Mouse (Mus musculus): ENCODE measurements around the gene Trim33. TPM values are rescaled to one million over a fixed set of nuclear protein-coding genes. Genes with fewer than 3 reads are reported as not detected.
A peak's percentile ranks its signal among the peaks of the same experiment; 100 is the strongest.

Trim33 gene
- total RNA-seq, 2 experiments from 2014 or later: 58.9 to 60.2 TPM

GRCm38 (mm10) chr3:103346658-103347057 lies 67.6 kb downstream of the Trim33 start:
- no peak for DNase-seq (ENCODE audit: extremely low spot score in 1 of 2, low spot score in 2 of 2)
- intact Hi-C loops (cut with DNase I): no loop called here

GRCm38 (mm10) chr3:103353518-103353917 lies 74.4 kb downstream of the Trim33 start:
- intact Hi-C loops (cut with DNase I): loop anchor here (5.0 kb wide), 1 partner anchor 301 kb away; no protein-coding TSS in a partner anchor
- DNase-seq (ENCODE audit: extremely low spot score in 1 of 2, low spot score in 2 of 2): no peak

- intact Hi-C loops (cut with DNase I): loop anchor here (5.0 kb wide), 1 partner anchor 302 kb away; no protein-coding TSS in a partner anchor
Observed at GRCm38 (mm10) chr3:103354041-103354440, 74.9 kb downstream of the Trim33 start.

GRCm38 (mm10) chr3:103361150-103361549 lies 82.1 kb downstream of the Trim33 start:
- intact Hi-C loops (cut with DNase I): no loop called here
- DNase-seq (ENCODE audit: extremely low spot score in 1 of 2, low spot score in 2 of 2): no peak

More at GRCm38 (mm10) chr3:103354041-103354440, 74.9 kb downstream of the Trim33 start:
- no peak for DNase-seq (ENCODE audit: extremely low spot score in 1 of 2, low spot score in 2 of 2)

- DNase-seq (ENCODE audit: extremely low spot score in 1 of 2, low spot score in 2 of 2): no peak
- intact Hi-C loops (cut with DNase I): no loop called here
Observed at GRCm38 (mm10) chr3:103364182-103364945, 85.3 kb downstream of the Trim33 start.

GRCm38 (mm10) chr3:103367176-103367970 lies 88.3 kb downstream of the Trim33 start:
- intact Hi-C loops (cut with DNase I): no loop called here
- DNase-seq (ENCODE audit: extremely low spot score in 1 of 2, low spot score in 2 of 2): no peak

GRCm38 (mm10) chr3:103368731-103369130 lies 89.6 kb downstream of the Trim33 start:
- no peak for DNase-seq (ENCODE audit: extremely low spot score in 1 of 2, low spot score in 2 of 2)
- intact Hi-C loops (cut with DNase I): no loop called here

- intact Hi-C loops (cut with DNase I): no loop called here
- DNase-seq (ENCODE audit: extremely low spot score in 1 of 2, low spot score in 2 of 2): no peak
Observed at GRCm38 (mm10) chr3:103374028-103374427, 94.9 kb downstream of the Trim33 start.

- intact Hi-C loops (cut with DNase I): no loop called here
- DNase-seq (ENCODE audit: extremely low spot score in 1 of 2, low spot score in 2 of 2): no peak
Observed at GRCm38 (mm10) chr3:103375181-103375855, 96.2 kb downstream of the Trim33 start.

- intact Hi-C loops (cut with DNase I): no loop called here
- no peak for DNase-seq (ENCODE audit: extremely low spot score in 1 of 2, low spot score in 2 of 2)
Observed at GRCm38 (mm10) chr3:103378018-103378417, 98.9 kb downstream of the Trim33 start.

- intact Hi-C loops (cut with DNase I): no loop called here
- no peak for DNase-seq (ENCODE audit: extremely low spot score in 1 of 2, low spot score in 2 of 2)
Observed at GRCm38 (mm10) chr3:103379371-103379770, 100.3 kb downstream of the Trim33 start.

GRCm38 (mm10) chr3:103380814-103381213 lies 101.7 kb downstream of the Trim33 start:
- DNase-seq (ENCODE audit: extremely low spot score in 1 of 2, low spot score in 2 of 2): no peak
- intact Hi-C loops (cut with DNase I): loop anchor here (5.0 kb wide), 1 partner anchor 189 kb away; no protein-coding TSS in a partner anchor

- intact Hi-C loops (cut with DNase I): loop anchor here (5.0 kb wide), 1 partner anchor 189 kb away; no protein-coding TSS in a partner anchor
- DNase-seq (ENCODE audit: extremely low spot score in 1 of 2, low spot score in 2 of 2): no peak
Observed at GRCm38 (mm10) chr3:103381441-103381840, 102.3 kb downstream of the Trim33 start.

- peak; percentile 85 to 94 for DNase-seq (ENCODE audit: extremely low spot score in 1 of 2, low spot score in 2 of 2)
- intact Hi-C loops (cut with DNase I): loop anchor here (5.0 kb wide), 1 partner anchor 191 kb away; no protein-coding TSS in a partner anchor
Observed at GRCm38 (mm10) chr3:103382872-103383567, 103.9 kb downstream of the Trim33 start.

- intact Hi-C loops (cut with DNase I): loop anchor here (5.0 kb wide), 1 partner anchor 192 kb away; no protein-coding TSS in a partner anchor
Observed at GRCm38 (mm10) chr3:103384486-103384885, 105.4 kb downstream of the Trim33 start.

GRCm38 (mm10) chr3:103384949-103385348 lies 105.9 kb downstream of the Trim33 start:
- intact Hi-C loops (cut with DNase I): loop anchor here (5.0 kb wide), 1 partner anchor 193 kb away; no protein-coding TSS in a partner anchor
- no peak for DNase-seq (ENCODE audit: extremely low spot score in 1 of 2, low spot score in 2 of 2)

More at GRCm38 (mm10) chr3:103384486-103384885, 105.4 kb downstream of the Trim33 start:
- no peak for DNase-seq (ENCODE audit: extremely low spot score in 1 of 2, low spot score in 2 of 2)

GRCm38 (mm10) chr3:103385383-103386291 lies 106.5 kb downstream of the Trim33 start:
- DNase-seq (ENCODE audit: extremely low spot score in 1 of 2, low spot score in 2 of 2): no peak
- intact Hi-C loops (cut with DNase I): no loop called here

All from left cerebral cortex, postnatal 10 days (tissue).